Mouse (Mus musculus): ENCODE data around the gene Cebpg. TPM values are rescaled to one million over a fixed set of nuclear protein-coding genes. Genes with fewer than 3 reads are reported as not detected.
A peak's percentile ranks its signal among the peaks of the same experiment; 100 is the strongest.

Cebpg gene
- polyA plus RNA-seq, 1 experiment from 2014 or later: 55.8 TPM

GRCm38 (mm10) chr7:35046091-35046490 is 10.3 kb downstream of the Cebpg start:
- H3K4me1 ChIP-seq: peaks cover 14% of the 10 kb centered on the region
- peaks cover 62% of the 10 kb centered on the region for H3K36me3 ChIP-seq
- H3K9me3 ChIP-seq: no peaks in the 10 kb centered on the region
- no peak for ATAC-seq (ENCODE audit: insufficient number of reproducible peaks, insufficient read depth, low FRiP score, low TSS enrichment)
- no peak overlapping the region for H3K9ac ChIP-seq
- 95% methylated on average over 4 of the region's 4 CpGs for WGBS
- H3K4me3 ChIP-seq: no peak overlapping the region
- H3K27me3 ChIP-seq: no peaks in the 10 kb centered on the region
- no peak overlapping the region for H3K4me2 ChIP-seq (replicated peaks)
- no peak overlapping the region for H3K27ac ChIP-seq

DNA sequence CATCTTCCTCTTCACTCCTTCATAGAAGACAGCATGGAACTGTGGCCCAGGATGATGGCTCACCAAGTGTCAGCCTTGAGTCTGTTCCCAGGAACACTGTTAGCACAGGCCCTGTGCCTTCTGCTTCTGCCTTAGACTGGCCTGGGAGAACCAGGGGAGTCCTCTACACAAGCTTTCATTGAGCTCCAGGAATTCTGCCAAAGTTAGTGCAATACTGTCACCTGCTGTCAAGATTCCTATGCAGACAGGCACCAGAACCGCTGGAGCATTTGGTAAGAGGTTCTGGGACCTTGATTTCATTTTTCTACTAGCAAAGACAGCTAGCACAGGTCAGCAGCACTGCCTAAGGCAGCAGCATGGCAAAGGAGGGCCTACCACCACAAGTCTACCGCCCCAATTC is 11.7 kb downstream of the Cebpg start:
- Histone ChIP-seq H3K4me1 (peaks cover 14% of the 10 kb centered on the region), H3K27me3 (no peaks in the 10 kb centered on the region), H3K4me2 (replicated peaks) (no peak overlapping the region), H3K4me3 (no peak overlapping the region), H3K9me3 (no peaks in the 10 kb centered on the region), H3K36me3 (peaks cover 50% of the 10 kb centered on the region), H3K9ac (no peak overlapping the region), H3K27ac (no peak overlapping the region)
- 92% methylated on average over 2 of the region's 2 CpGs for whole genome bisulfite sequencing
- no peak for ATAC-seq (ENCODE audit: insufficient number of reproducible peaks, insufficient read depth, low FRiP score, low TSS enrichment)

DNA sequence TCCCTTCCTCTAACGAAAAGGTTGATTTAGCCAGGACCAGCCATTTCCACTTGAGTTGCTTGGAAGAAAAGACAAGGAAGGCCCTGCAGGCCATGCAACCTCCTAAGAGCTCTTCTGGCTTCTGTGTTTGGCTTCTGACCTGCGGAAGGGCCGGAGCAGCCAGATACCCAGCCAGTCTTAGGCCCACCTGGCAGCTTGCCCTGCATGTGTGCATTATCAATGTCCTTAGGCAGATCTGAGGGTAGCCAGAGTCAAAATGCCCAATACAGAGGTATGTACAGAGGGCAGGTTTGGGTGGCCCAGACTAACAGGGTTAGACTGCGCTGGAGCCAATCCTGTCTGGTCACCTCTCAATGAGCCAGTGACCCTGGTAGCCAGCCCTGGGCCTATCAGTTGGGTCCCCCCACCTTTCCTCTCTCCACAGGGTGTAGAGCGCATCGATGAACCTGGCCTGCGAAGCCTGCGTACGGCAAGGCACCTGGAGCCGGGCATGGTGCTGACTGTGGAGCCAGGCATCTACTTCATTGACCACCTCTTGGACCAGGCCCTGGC is 13.0 kb downstream of the Cebpg start:
- Histone ChIP-seq H3K4me2 (replicated peaks) (no peak overlapping the region), H3K9ac (no peak overlapping the region), H3K27ac (peak overlapping the region; percentile 46), H3K4me3 (no peak overlapping the region), H3K9me3 (no peaks in the 10 kb centered on the region), H3K4me1 (peaks cover 14% of the 10 kb centered on the region), H3K27me3 (no peaks in the 10 kb centered on the region), H3K36me3 (peaks cover 49% of the 10 kb centered on the region)
- no peak for ATAC-seq (ENCODE audit: insufficient number of reproducible peaks, insufficient read depth, low FRiP score, low TSS enrichment)
- 94% methylated on average over 10 of the region's 10 CpGs for WGBS

- Histone ChIP-seq H3K27me3 (no peaks in the 10 kb centered on the region), H3K4me3 (no peak overlapping the region), H3K27ac (peak overlapping the region; percentile 46), H3K4me1 (peaks cover 14% of the 10 kb centered on the region), H3K4me2 (replicated peaks) (no peak overlapping the region), H3K9ac (no peak overlapping the region), H3K36me3 (peaks cover 55% of the 10 kb centered on the region), H3K9me3 (no peaks in the 10 kb centered on the region)
- 0 out of 2 replicates have a peak, but pooled peaks have one; percentile 24 for ATAC-seq (ENCODE audit: insufficient number of reproducible peaks, insufficient read depth, low FRiP score, low TSS enrichment)
- WGBS: 33% methylated on average over 5 of the region's 5 CpGs
These were observed 13.6 kb downstream of the Cebpg start for GRCm38 (mm10) chr7:35042759-35043217.

DNA sequence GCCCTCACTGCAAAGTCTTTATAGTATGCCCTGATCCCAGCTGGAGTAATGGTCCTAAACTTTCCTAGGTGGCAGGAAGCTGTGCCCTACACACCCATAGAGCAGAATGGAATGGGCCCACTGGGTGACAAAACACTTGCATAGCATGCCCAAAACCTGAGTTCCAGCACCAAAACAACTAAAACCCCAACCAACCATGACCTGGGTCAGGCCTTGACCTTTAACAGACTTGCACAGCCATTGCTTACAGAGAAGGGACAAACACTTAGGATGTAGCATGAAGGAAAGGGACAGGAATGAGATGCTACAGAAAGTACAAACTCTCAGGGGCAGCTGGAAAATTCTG is 14.2 kb downstream of the Cebpg start:
- Histone ChIP-seq H3K36me3 (peaks cover 59% of the 10 kb centered on the region), H3K4me1 (peaks cover 14% of the 10 kb centered on the region), H3K27ac (peak overlapping the region; percentile 46; the same call in 1 of the 2 replicates), H3K9me3 (no peaks in the 10 kb centered on the region), H3K4me3 (no peak overlapping the region), H3K27me3 (no peaks in the 10 kb centered on the region), H3K9ac (no peak overlapping the region), H3K4me2 (replicated peaks) (no peak overlapping the region)
- ATAC-seq (ENCODE audit: insufficient number of reproducible peaks, insufficient read depth, low FRiP score, low TSS enrichment): no peak

DNA sequence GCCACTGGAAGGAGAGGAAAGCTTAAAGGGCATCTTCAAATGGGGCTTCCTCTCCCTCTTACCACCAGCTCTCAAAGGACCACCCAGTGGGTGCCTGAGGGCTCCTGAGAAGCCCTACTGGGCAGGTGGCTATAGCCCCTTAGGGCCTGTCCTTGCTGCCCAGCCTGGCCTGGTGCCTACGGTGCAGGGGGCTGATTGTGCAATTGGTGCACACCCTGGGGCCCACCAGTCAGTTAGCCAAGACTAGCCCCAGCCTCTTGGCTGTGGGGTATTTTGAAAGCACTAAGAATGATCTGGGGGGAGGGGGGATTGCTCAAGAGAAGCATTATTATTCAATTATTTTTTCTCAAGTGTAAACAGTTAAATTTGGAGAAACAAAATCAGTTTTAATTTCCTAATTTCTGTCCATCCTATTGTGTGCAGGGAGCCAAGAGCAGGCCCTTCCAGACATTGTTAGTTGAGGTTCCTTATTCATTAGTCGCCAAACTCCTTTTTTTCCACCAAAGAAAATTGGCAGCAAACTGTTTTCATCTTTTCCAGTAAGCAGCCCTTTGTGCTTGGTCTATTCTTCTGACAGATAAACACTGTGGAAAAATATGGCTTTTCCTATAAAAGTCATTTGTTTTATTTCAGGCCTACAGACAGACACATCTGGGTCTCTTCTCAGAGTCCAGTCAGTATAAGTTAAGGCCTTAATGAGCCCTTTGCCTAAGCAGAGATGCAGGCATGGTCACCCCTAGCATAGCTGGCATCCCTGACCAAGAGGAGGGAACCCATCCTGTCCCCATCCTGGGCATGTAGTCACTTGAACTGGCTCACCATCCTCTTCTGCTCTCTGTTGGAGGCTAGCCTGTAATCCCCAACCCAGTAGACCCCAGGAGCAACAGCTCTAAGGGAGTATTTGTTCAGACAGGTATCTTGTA is 14.8 kb downstream of the Cebpg start:
- Histone ChIP-seq H3K9me3 (no peaks in the 10 kb centered on the region), H3K27ac (no peak overlapping the region), H3K4me3 (no peak overlapping the region), H3K36me3 (peaks cover 62% of the 10 kb centered on the region), H3K27me3 (no peaks in the 10 kb centered on the region), H3K9ac (no peak overlapping the region), H3K4me2 (replicated peaks) (no peak overlapping the region), H3K4me1 (peaks cover 14% of the 10 kb centered on the region)
- ATAC-seq (ENCODE audit: insufficient number of reproducible peaks, insufficient read depth, low FRiP score, low TSS enrichment): 0 out of 2 replicates have a peak, but pooled peaks have one; percentile 23
- WGBS: 74% methylated on average over 2 of the region's 2 CpGs

DNA sequence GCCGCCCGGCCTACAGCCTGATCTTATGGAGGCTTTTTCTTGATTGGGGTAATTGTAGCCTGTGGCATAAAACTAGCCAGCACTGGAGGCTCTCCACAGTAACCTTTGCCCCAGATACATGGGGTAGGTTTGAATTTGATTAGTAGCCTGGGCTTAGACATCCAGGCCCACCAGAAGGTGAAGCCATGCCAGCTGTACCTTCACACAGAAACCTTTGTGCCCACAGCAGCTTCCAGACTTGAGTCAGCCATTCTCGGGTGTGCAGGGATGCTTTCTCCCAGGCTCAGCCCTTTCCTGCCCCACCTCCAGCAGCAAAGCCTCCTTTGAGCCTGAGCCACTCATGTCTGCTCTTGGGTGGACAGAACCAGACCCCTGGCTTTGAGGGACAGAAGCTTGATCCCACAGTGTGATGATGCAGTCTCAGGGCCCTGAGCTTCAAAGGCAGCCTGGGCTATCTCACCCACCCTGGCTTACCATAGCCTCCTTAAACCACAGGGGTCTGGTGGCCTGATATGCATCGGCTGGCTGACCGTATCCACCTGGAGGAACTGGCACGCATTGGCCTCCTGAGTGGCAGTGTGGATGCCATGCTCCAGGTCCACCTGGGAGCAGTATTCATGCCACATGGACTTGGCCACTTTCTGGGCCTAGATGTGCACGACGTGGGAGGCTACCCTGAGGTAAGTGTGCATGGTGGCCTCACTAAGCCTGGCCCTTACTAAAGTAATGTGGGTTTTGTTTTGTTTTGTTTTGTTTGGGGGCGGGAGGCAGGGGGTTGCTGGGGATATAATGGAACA is 16.0 kb downstream of the Cebpg start:
- WGBS: 86% methylated on average over 9 of the region's 9 CpGs
- H3K4me3 ChIP-seq: no peak overlapping the region
- no peak overlapping the region for H3K9ac ChIP-seq
- peaks cover 22% of the 10 kb centered on the region for H3K4me1 ChIP-seq
- H3K36me3 ChIP-seq: peaks cover 51% of the 10 kb centered on the region
- no peaks in the 10 kb centered on the region for H3K27me3 ChIP-seq
- H3K9me3 ChIP-seq: no peaks in the 10 kb centered on the region
- H3K27ac ChIP-seq: no peak overlapping the region
- no peak for ATAC-seq (ENCODE audit: insufficient number of reproducible peaks, insufficient read depth, low FRiP score, low TSS enrichment)
- H3K4me2 ChIP-seq (replicated peaks): no peak overlapping the region

- Histone ChIP-seq H3K4me3 (no peak overlapping the region), H3K27ac (no peak overlapping the region), H3K36me3 (peaks cover 35% of the 10 kb centered on the region), H3K9ac (no peak overlapping the region), H3K4me2 (replicated peaks) (no peak overlapping the region), H3K4me1 (peaks cover 15% of the 10 kb centered on the region; the same call in 1 of the 2 replicates), H3K9me3 (no peaks in the 10 kb centered on the region), H3K27me3 (no peaks in the 10 kb centered on the region)
- no peak for ATAC-seq (ENCODE audit: insufficient number of reproducible peaks, insufficient read depth, low FRiP score, low TSS enrichment)
- 92% methylated on average over 6 of the region's 6 CpGs for WGBS
These were observed 19.0 kb downstream of the Cebpg start for GRCm38 (mm10) chr7:35037408-35037807.

- Histone ChIP-seq H3K27me3 (no peaks in the 10 kb centered on the region), H3K9ac (no peak overlapping the region), H3K4me1 (0 out of 2 replicates have a peak, but pooled peaks cover 12% of the 10 kb centered on the region), H3K27ac (no peak overlapping the region), H3K4me2 (replicated peaks) (no peak overlapping the region), H3K4me3 (no peak overlapping the region), H3K36me3 (peaks cover 39% of the 10 kb centered on the region), H3K9me3 (no peaks in the 10 kb centered on the region)
- no peak for ATAC-seq (ENCODE audit: insufficient number of reproducible peaks, insufficient read depth, low FRiP score, low TSS enrichment)
- WGBS: 61% methylated on average over 5 of the region's 5 CpGs
These were observed 20.1 kb downstream of the Cebpg start for GRCm38 (mm10) chr7:35036266-35036731.

GRCm38 (mm10) chr7:35035565-35035964 is 20.8 kb downstream of the Cebpg start:
- H3K9ac ChIP-seq: no peak overlapping the region
- no peaks in the 10 kb centered on the region for H3K9me3 ChIP-seq
- 0 out of 2 replicates have a peak overlapping the region, but pooled peaks have one; percentile 17 for H3K27ac ChIP-seq
- peaks cover 40% of the 10 kb centered on the region for H3K36me3 ChIP-seq
- no peak overlapping the region for H3K4me3 ChIP-seq
- no peak for ATAC-seq (ENCODE audit: insufficient number of reproducible peaks, insufficient read depth, low FRiP score, low TSS enrichment)
- no peak overlapping the region for H3K4me2 ChIP-seq (replicated peaks)
- 88% methylated on average over 4 of the region's 4 CpGs for WGBS
- H3K27me3 ChIP-seq: no peaks in the 10 kb centered on the region
- 0 out of 2 replicates have a peak, but pooled peaks cover 12% of the 10 kb centered on the region for H3K4me1 ChIP-seq

- H3K9me3 ChIP-seq: no peaks in the 10 kb centered on the region
- no peak overlapping the region for H3K4me3 ChIP-seq
- no peak overlapping the region for H3K9ac ChIP-seq
- 0 out of 2 replicates have a peak, but pooled peaks cover 12% of the 10 kb centered on the region for H3K4me1 ChIP-seq
- no peak overlapping the region for H3K4me2 ChIP-seq (replicated peaks)
- no peak for ATAC-seq (ENCODE audit: insufficient number of reproducible peaks, insufficient read depth, low FRiP score, low TSS enrichment)
- H3K27me3 ChIP-seq: no peaks in the 10 kb centered on the region
- WGBS: 28% methylated on average over 6 of the region's 6 CpGs
- peaks cover 40% of the 10 kb centered on the region for H3K36me3 ChIP-seq
- H3K27ac ChIP-seq: 0 out of 2 replicates have a peak overlapping the region, but pooled peaks have one; percentile 17
These were observed 21.2 kb downstream of the Cebpg start for GRCm38 (mm10) chr7:35035141-35035553.
